Mouse (Mus musculus) ovary, adult 18-20 months (tissue): ENCODE results near the gene March4.

ENCODE experiments used
- DNase-seq: peaks from one replicate; pipeline ENCODE4 v3.0.0; 2022; ENCODE audit warnings: low spot score, mixed read lengths

Gene March4

DNA sequence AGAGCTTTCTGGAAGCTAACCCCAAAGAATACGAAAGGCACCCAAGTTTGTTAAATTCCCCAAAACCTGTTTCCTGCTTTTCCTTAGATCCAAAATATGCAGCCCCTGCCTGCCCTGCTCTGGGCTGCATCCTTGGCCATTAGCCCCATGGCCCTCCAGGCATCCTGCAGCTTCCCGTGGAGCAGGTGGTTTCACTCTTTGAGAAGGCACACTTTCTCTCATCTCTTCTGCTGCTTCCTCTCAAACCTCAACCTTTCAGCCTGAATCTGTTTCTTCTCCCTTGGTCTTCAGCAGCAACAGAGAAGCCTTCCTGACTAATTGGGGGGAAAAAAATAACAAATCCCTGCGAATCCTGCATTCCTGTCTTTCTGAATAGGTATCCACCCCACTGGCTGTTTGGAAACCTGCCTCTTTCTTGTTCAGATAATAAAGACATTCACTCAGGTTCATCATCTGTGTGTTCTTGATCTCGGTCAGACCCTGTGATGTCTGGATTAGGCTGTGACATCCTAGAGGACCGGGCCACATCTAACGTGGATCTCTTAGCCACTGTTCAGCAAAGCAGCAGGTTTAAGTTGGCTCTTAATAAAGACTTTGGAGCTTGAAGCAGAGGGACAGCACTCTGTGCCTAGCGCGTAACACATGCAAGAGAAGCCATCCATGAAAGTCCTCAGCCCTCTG is 6.1 kb downstream of the March4 start:
- no peak for DNase-seq

- no peak for DNase-seq
Observed at GRCm38 (mm10) chr1:72529192-72529591, 7.5 kb downstream of the March4 start.

GRCm38 (mm10) chr1:72523601-72524000 is 13.1 kb downstream of the March4 start:
- DNase-seq: no peak

DNA sequence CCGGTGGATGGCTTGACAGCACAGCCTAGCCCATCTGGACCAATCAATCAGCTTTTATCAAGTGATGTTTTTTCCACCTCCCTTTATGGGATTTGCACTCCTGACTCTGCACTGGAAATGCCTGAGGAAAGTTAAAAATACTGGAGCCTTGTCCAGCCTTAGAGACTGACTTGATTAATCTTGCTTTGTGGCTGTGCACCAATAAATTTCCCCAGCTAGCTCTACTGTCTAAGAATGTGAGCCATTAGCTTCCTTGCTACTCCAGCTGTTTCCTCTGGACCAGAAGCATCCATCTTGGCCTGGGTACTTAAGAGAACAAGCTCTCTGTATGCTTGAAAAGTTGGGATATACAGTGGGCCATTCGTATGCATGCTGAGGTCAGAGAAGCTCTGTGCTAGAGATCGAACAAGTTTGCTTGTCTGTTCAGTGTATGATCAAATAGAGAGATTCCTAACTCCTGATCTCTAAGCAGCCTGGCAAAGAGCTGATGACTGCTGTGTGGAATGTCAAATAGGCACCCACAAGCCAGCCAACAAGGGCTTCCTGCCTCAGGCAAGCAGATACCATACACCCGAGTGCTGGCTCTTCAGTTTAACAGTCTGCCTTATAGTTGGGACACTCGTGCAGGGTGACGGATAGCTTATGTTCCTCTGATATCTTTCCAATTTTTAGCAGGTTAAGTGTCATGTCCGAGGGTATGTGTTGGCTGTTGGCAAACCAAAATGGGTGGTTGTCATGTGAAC is 25.8 kb downstream of the March4 start:
- DNase-seq: no peak

GRCm38 (mm10) chr1:72509551-72509950 is 27.2 kb downstream of the March4 start:
- DNase-seq: no peak

GRCm38 (mm10) chr1:72507670-72508069 is 29.1 kb downstream of the March4 start:
- DNase-seq: no peak

DNA sequence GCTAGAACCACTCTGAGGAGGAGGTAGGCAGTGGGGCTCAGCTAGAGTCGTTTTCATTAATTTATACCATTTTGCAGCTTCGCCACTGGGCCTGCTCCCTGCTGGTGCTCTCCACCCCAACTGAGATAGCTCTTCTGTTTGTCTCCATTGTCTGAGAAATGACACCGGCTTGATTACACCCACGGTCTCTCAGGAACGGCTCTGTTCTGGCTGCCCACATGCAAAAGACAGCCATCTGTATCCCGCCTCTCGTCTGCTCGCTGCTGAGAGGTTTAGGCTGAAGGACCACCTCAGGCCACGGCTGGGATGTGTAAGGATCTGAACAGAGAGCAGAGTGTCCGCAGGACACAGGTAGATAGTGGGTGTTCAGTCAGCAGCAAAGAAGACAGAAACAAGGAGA is 30.5 kb downstream of the March4 start:
- DNase-seq: no peak

DNA sequence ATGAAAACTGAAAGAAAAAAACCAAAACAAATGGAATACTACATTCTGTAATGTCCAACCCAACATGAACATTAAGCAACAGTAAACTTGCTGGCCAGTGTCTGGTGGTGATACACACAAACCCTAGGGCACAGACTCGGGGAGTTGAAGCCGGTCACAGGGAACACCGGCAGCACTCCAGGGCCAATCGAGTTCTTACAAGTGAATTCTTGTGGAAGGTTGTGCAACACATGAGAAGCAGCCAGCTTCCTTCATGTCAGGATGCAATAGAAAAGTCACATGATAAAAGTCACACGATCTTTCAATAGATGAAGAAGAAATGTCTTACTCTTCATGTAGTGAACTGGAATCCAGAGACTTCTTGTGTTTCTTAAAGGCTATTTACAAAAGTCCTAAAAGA is 39.1 kb downstream of the March4 start:
- no peak for DNase-seq

GRCm38 (mm10) chr1:72493454-72493853 is 43.3 kb downstream of the March4 start:
- DNase-seq: no peak

GRCm38 (mm10) chr1:72492666-72493065 is 44.1 kb downstream of the March4 start:
- DNase-seq: no peak

- DNase-seq: no peak
Observed at GRCm38 (mm10) chr1:72491307-72491706, 45.4 kb downstream of the March4 start.

DNA sequence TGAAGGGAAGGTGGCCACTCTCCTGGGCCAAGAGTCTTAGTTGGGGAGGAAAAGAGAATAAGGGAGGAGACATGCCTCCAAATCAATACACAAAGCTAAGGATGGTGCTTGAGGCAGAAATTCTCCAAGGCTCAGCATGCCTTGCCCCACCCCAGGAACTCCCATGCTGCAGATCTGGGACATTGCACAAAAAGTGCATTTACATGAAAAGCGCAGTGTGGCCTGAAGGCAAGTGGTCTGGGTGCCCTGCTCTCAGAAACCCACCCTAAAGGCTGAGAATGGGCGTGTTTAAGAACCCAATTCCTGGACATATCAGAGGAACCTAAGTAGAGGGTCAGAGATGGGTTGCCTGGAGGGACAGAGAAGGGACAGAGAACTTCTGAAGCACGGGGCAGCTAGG is 45.9 kb downstream of the March4 start:
- DNase-seq: no peak

GRCm38 (mm10) chr1:72490193-72490592 is 46.5 kb downstream of the March4 start:
- DNase-seq: no peak

GRCm38 (mm10) chr1:72476594-72476993 is 60.1 kb downstream of the March4 start:
- DNase-seq: no peak

- DNase-seq: no peak
Observed at GRCm38 (mm10) chr1:72469075-72469474, 67.7 kb downstream of the March4 start.

DNA sequence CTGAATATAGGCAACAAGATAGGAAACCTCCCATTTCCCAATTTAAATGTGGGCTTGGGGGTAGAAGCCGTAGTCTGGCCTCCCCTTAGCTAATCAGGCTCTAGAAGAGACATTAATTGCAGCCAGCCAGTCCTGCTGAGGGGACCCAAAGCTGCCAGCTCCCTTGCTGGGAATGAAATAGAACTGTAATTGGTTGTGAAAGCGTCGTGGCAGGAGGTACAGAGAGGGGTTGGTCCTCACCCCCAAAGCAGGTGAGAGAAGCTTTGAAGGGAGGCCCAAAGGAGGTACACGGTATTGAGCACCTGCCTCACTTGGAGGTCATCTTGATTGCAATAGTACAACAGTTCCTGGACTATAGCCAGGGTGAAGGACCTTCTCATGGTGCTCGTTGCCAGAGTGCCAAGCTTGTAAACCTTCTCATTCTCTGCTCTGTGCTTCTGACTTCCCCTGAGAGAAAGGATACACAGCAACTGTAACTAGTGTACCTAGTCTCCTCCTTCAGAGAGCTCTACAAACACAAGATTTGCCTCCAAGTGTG is 68.2 kb downstream of the March4 start:
- no peak for DNase-seq

DNA sequence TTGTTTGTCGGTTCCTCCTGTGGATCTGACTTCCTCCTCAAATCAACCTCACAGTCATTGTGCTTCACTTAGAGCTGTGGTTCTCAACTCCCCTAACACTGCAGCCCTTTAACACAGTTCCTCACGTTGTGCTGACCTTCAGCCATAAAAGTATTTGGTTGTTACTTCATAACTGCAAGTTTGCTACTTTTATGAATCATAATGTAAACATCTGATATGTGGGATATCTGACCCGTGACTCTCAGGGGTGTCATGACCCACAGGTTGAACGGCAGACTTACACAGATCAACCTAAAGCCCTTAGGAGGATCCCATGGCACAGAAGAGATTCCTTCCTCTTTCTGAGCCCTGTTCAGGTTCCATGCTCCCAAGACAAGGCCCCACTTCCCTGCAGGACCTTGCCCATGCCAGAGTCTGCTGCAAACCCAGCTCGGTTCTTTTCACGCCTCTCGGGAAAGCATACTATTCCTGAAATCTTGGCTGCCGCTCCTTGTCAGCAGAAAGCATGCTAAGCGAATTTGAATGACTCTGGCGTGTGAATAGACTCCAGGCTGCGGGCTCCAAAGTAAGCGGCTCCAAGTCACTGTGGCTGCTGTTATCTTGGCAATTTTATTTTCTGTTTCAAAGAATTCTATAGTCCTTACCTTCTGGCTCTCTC is 71.7 kb downstream of the March4 start:
- DNase-seq: peak; percentile 10

GRCm38 (mm10) chr1:72462516-72462915 is 74.2 kb downstream of the March4 start:
- peak; percentile 50 for DNase-seq

DNA sequence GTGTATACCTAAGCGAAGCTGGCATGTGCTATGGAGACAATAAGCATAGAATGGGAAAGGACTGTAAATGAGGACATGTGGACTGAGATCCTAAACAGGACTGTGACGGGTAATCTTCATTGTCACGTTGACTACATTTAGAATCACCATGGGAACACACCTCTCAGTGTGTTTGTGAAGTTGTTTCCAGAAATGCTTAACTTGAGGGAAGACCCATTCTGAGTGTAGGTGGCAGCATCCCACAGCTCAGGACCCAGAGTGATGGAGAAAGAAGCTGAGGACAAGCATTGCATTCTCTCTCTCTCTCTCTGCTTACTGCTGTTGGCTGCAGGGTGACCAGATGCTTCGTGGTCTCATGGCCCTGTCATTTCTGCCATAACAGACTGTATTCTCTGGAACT is 79.1 kb downstream of the March4 start:
- no peak for DNase-seq

DNA sequence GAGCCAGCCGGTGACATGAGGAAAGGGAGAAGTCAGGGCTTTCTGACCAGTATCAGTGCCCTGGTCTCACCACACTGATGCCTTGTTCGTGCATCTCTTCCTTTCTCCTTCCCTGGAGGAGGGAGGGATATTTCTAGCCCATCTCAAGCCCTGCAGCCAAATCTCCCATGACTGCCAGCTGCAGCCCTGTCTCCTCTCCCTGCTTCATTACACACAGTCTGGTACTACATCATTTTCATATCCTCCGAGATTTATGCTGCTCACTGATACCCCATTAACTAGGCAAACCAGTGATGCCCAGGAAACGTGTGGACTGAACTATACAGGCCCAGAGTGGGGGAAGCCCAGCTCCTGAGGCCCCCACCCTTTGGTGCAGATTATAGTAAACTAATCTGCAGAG is 80.8 kb downstream of the March4 start:
- DNase-seq: no peak

GRCm38 (mm10) chr1:72454733-72455201 is 82.0 kb downstream of the March4 start:
- no peak for DNase-seq

GRCm38 (mm10) chr1:72452839-72453238 is 83.9 kb downstream of the March4 start:
- DNase-seq: no peak

DNA sequence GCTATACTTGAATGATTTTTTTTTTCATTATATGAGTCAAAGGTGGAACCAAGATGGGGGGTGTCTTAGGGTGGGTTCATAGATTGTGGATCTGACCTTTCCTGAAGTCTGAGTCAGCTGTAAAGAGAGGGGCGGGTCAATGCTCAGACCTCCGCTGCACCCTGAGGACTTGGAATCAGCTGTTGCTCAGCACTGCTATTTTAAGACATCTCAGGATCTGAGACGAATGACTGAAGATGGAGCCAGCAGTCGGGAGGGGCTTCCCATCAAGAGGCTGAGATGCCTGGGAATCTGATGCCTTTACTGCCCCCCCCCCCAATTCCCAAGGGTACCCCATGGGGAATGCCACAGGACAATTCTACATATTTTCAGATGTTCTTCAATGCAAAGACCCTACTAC is 85.9 kb downstream of the March4 start:
- no peak for DNase-seq
